Mouse (Mus musculus) MEL (cell line): ENCODE data around the gene Acta1. TPM values are rescaled to one million over a fixed set of nuclear protein-coding genes. Genes with fewer than 3 reads are reported as not detected.

ENCODE experiments used
- DNase-seq: peaks from one replicate; pipeline ENCODE4 v3.0.0; 2011; ENCODE audit warnings: low read depth, low spot score
- H3K27ac ChIP-seq: 2 replicates; pipeline ENCODE4 v1.5.1; 2012; ENCODE audit warnings: low read depth, mild to moderate bottlenecking, control low read depth, low read length, moderate library complexity; ENCODE audit not compliant: control insufficient read depth
- H3K27me3 ChIP-seq, 2 experiments: fragments of 150-350 bp in 1 of 2; sonication (generic) in 1 of 2; 2 replicates each; pipeline ENCODE4 v1.6.1; 2012; ENCODE audit warnings: low read length in 2 of 2, mild to moderate bottlenecking in 2 of 2, improper control_type of control experiment in 1 of 2, moderate library complexity in 1 of 2; ENCODE audit not compliant: insufficient read depth in 2 of 2, control insufficient read depth in 1 of 2
- H3K36me3 ChIP-seq, 2 experiments: 2 replicates each; pipeline ENCODE4 v1.6.1; 2012 to 2014; ENCODE audit warnings: low read length in 2 of 2, improper control_type of control experiment in 1 of 2, inconsistent platforms in 1 of 2, mild to moderate bottlenecking in 1 of 2; ENCODE audit not compliant: insufficient read depth in 2 of 2, control insufficient read depth in 1 of 2
- H3K4me1 ChIP-seq, 2 experiments: fragments of 150-350 bp in 1 of 2; sonication (generic) in 1 of 2; 2 replicates each; pipeline ENCODE4 v1.6.1; 2012; ENCODE audit warnings: low read length in 2 of 2, improper control_type of control experiment in 1 of 2, mild to moderate bottlenecking in 1 of 2; ENCODE audit not compliant: insufficient read depth in 2 of 2, control insufficient read depth in 1 of 2
- H3K4me3 ChIP-seq, 2 experiments: fragments of 150-350 bp in 1 of 2; sonication (generic) in 1 of 2; 2 replicates each; pipeline ENCODE4 v1.5.1; 2012; ENCODE audit warnings: low read depth in 2 of 2, low read length in 2 of 2, mild to moderate bottlenecking in 2 of 2, moderate library complexity in 2 of 2, control low read depth in 1 of 2, improper control_type of control experiment in 1 of 2; ENCODE audit not compliant: control insufficient read depth in 1 of 2, insufficient read depth in 1 of 2
- H3K79me2 ChIP-seq: 2 replicates; pipeline ENCODE4 v1.6.1; 2012; ENCODE audit warnings: mild to moderate bottlenecking, low read length, moderate library complexity; ENCODE audit not compliant: control insufficient read depth, poor library complexity, insufficient read depth
- H3K9ac ChIP-seq: 2 replicates; pipeline ENCODE4 v1.6.1; 2012; ENCODE audit warnings: low read depth, mild to moderate bottlenecking, control low read depth, low read length, moderate library complexity; ENCODE audit not compliant: control insufficient read depth, poor library complexity, severe bottlenecking
- H3K9me3 ChIP-seq: fragments of 150-350 bp; sonication (generic); replicated peaks from 2 replicates; pipeline ENCODE4 v1.6.1; 2012; ENCODE audit warnings: mild to moderate bottlenecking, low read length, improper control_type of control experiment, moderate library complexity; ENCODE audit not compliant: insufficient read depth
- BHLHE40 ChIP-seq: IDR thresholded peaks from 2 replicates; pipeline ENCODE4 v1.6.1; 2012; ENCODE audit warnings: low read depth, mild to moderate bottlenecking, inconsistent platforms, low read length, improper control_type of control experiment, borderline replicate concordance
- CHD2 ChIP-seq: IDR thresholded peaks from 2 replicates; pipeline ENCODE4 v1.6.1; 2011; ENCODE audit warnings: low read length, improper control_type of control experiment
- CTCF ChIP-seq, 3 experiments: IDR thresholded peaks in 2 of 3; conservative IDR thresholded peaks in 1 of 3; 2 replicates each; pipeline ENCODE4 v1.5.1; 2011 to 2012; ENCODE audit warnings: low read length in 3 of 3, low read depth in 2 of 3, mild to moderate bottlenecking in 2 of 3, improper control_type of control experiment in 1 of 3, inconsistent platforms in 1 of 3, mixed read lengths in 1 of 3, moderate library complexity in 1 of 3; ENCODE audit not compliant: control insufficient read depth in 1 of 3, insufficient read depth in 1 of 3, poor library complexity in 1 of 3, severe bottlenecking in 1 of 3
- ELF1 ChIP-seq: IDR thresholded peaks from 2 replicates; pipeline ENCODE4 v1.6.1; 2014; ENCODE audit warnings: low read depth, mild to moderate bottlenecking, inconsistent platforms, low read length, improper control_type of control experiment, moderate library complexity
- GATA1 ChIP-seq: IDR thresholded peaks from 2 replicates; pipeline ENCODE4 v1.6.1; 2011; ENCODE audit warnings: low read depth, low read length, improper control_type of control experiment
- HCFC1 ChIP-seq: IDR thresholded peaks from 2 replicates; pipeline ENCODE4 v1.6.1; 2012; ENCODE audit warnings: low read depth, mild to moderate bottlenecking, inconsistent platforms, low read length, improper control_type of control experiment, moderate library complexity
- MAFK ChIP-seq: IDR thresholded peaks from 2 replicates; pipeline ENCODE4 v1.6.1; 2011; ENCODE audit warnings: low read depth, mild to moderate bottlenecking, low read length, improper control_type of control experiment, borderline replicate concordance
- MAX ChIP-seq: IDR thresholded peaks from 2 replicates; pipeline ENCODE4 v1.6.1; 2011; ENCODE audit warnings: low read length, improper control_type of control experiment
- MAZ ChIP-seq: IDR thresholded peaks from 2 replicates; pipeline ENCODE4 v1.6.1; 2012; ENCODE audit warnings: low read depth, mild to moderate bottlenecking, inconsistent platforms, low read length, improper control_type of control experiment
- MXI1 ChIP-seq: IDR thresholded peaks from 2 replicates; pipeline ENCODE4 v1.6.1; 2011; ENCODE audit warnings: mild to moderate bottlenecking, low read depth, low read length, improper control_type of control experiment
- MYB ChIP-seq: IDR thresholded peaks from 2 replicates; pipeline ENCODE4 v1.6.1; 2011; ENCODE audit warnings: mild to moderate bottlenecking, low read depth, low read length, improper control_type of control experiment
- NRF1 ChIP-seq: IDR thresholded peaks from 2 replicates; pipeline ENCODE4 v1.6.1; 2014; ENCODE audit warnings: low read depth, mild to moderate bottlenecking, inconsistent platforms, low read length, improper control_type of control experiment, moderate library complexity; ENCODE audit not compliant: poor library complexity, insufficient read depth, severe bottlenecking
- POLR2A ChIP-seq, 2 experiments: IDR thresholded peaks; 2 replicates each; pipeline ENCODE4 v1.6.1; 2011 to 2012; ENCODE audit warnings: low read length in 2 of 2, mild to moderate bottlenecking in 2 of 2, control low read depth in 1 of 2, improper control_type of control experiment in 1 of 2, low read depth in 1 of 2, moderate library complexity in 1 of 2; ENCODE audit not compliant: control insufficient read depth in 1 of 2, insufficient read depth in 1 of 2, poor library complexity in 1 of 2
- POLR2AphosphoS2 ChIP-seq: IDR thresholded peaks from 2 replicates; pipeline ENCODE4 v1.6.1; 2011; ENCODE audit warnings: low read length, improper control_type of control experiment
- RAD21 ChIP-seq: IDR thresholded peaks from 2 replicates; pipeline ENCODE4 v1.6.1; 2011; ENCODE audit warnings: mild to moderate bottlenecking, low read depth, low read length, improper control_type of control experiment
- RCOR1 ChIP-seq: IDR thresholded peaks from 2 replicates; pipeline ENCODE4 v1.6.1; 2012; ENCODE audit warnings: low read depth, mild to moderate bottlenecking, inconsistent platforms, low read length, improper control_type of control experiment
- SIN3A ChIP-seq: IDR thresholded peaks from 2 replicates; pipeline ENCODE4 v1.6.1; 2012; ENCODE audit warnings: low read length, improper control_type of control experiment, inconsistent platforms
- TAL1 ChIP-seq: IDR thresholded peaks from 2 replicates; pipeline ENCODE4 v1.6.1; 2012; ENCODE audit warnings: mild to moderate bottlenecking, inconsistent platforms, low read length, moderate library complexity, mixed read lengths
- TBP ChIP-seq: IDR thresholded peaks from 2 replicates; pipeline ENCODE4 v1.8.0; 2011; ENCODE audit warnings: low read depth, low read length, improper control_type of control experiment
- TCF12 ChIP-seq: IDR thresholded peaks from 2 replicates; pipeline ENCODE4 v1.6.1; 2014; ENCODE audit warnings: low read depth, mild to moderate bottlenecking, inconsistent platforms, low read length, improper control_type of control experiment, moderate library complexity
- ZC3H11A ChIP-seq: IDR thresholded peaks from 2 replicates; pipeline ENCODE4 v1.6.1; 2012; ENCODE audit warnings: low read depth, mild to moderate bottlenecking, inconsistent platforms, low read length, improper control_type of control experiment
- ZKSCAN1 ChIP-seq: IDR thresholded peaks from 2 replicates; pipeline ENCODE4 v1.6.1; 2012; ENCODE audit warnings: low read depth, mild to moderate bottlenecking, inconsistent platforms, low read length, improper control_type of control experiment, moderate library complexity
- ZMIZ1 ChIP-seq: IDR thresholded peaks from 2 replicates; pipeline ENCODE4 v1.6.1; 2012; ENCODE audit warnings: low read depth, mild to moderate bottlenecking, inconsistent platforms, low read length, improper control_type of control experiment, moderate library complexity
- ZNF384 ChIP-seq: IDR thresholded peaks from 2 replicates; pipeline ENCODE4 v1.6.1; 2012; ENCODE audit warnings: low read depth, mild to moderate bottlenecking, inconsistent platforms, low read length, improper control_type of control experiment
- polyA plus RNA-seq, 2 experiments: library from polyadenylated mRNA; stranded (reverse) in 1 of 2; unstranded in 1 of 2; fragments of >175 nt in 1 of 2; fragments of >200 nt in 1 of 2; gene quantifications; 2 replicates each; pipeline versions ENCODE4 v1.2.1 to v1.2.4; 2012; ENCODE audit warnings: low replicate concordance in 2 of 2, low read depth in 1 of 2; ENCODE audit not compliant: insufficient read length in 2 of 2, insufficient read depth in 1 of 2, missing spikeins in 1 of 2
- total RNA-seq: library from RNA; depleted of rRNA; stranded (reverse); fragments of 300-350 nt; gene quantifications from 2 replicates; pipeline ENCODE4 v1.2.3, GENCODE M21; 2012

The Acta1 gene
- total and polyA plus RNA-seq, 3 experiments, result 0.23 to 0.32 TPM; not detected in 1

GRCm38 (mm10) chr8:123895230-123895629, 679 bp upstream of the Acta1 start:
- H3K9ac ChIP-seq, result no peak overlapping the region
- DNase-seq, result no peak
- H3K4me3 ChIP-seq, result no peak overlapping the region
- H3K36me3 ChIP-seq, result no peaks in the 10 kb centered on the region
- no peaks in the 10 kb centered on the region for H3K9me3 ChIP-seq
- H3K79me2 ChIP-seq, result no peaks in the 10 kb centered on the region
- TF ChIP-seq TBP (no peak), GATA1 (no peak)
- no peaks in the 10 kb centered on the region for H3K27me3 ChIP-seq
- no peaks in the 10 kb centered on the region for H3K4me1 ChIP-seq
- H3K27ac ChIP-seq, result no peak overlapping the region

DNA sequence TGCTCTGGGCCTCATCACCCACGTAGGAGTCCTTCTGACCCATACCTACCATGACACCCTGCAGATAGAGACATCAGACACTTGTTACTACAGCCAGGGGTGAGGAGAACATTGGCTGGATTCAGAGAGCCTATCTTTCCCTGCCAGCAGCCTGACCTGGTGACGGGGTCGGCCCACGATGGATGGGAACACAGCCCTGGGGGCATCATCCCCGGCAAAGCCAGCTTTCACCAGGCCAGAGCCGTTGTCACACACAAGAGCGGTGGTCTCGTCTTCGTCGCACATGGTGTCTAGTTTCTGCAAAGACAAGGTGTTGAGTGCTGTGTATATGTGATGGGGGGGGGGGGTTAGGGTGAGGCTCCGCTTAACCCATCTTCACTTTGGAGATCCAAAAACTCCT, 1.1 kb downstream of the Acta1 start:
- no peak overlapping the region for H3K4me3 ChIP-seq

GRCm38 (mm10) chr8:123892586-123893155, 1.9 kb downstream of the Acta1 start:
- Histone ChIP-seq H3K9ac (no peak overlapping the region), H3K9me3 (no peaks in the 10 kb centered on the region), H3K4me3 (no peak overlapping the region), H3K36me3 (no peaks in the 10 kb centered on the region)
- no peak for DNase-seq
- TF ChIP-seq MYB, result no peak
- no peak for TF ChIP-seq MAX
- TF ChIP-seq TCF12, result no peak
- TF ChIP-seq ELF1, result no peak
- TF ChIP-seq ZNF384, result no peak
- TF ChIP-seq RCOR1, result no peak
- TF ChIP-seq ZKSCAN1, result no peak
- no peak for TF ChIP-seq POLR2AphosphoS2
- no peak for TF ChIP-seq CTCF (IDR thresholded peaks at IDR 0.05 in 2 of 3, conservative IDR thresholded peaks at IDR 0.05 in 1 of 3; ENCODE audit: control insufficient read depth in 1 of 3, insufficient read depth in 1 of 3, low read depth in 2 of 3, low read length in 3 of 3, poor library complexity in 1 of 3, severe bottlenecking in 1 of 3)
- TF ChIP-seq, all 39 proteins: peak for 0
- Histone ChIP-seq H3K27me3 (0 out of 4 replicates have a peak, but pooled peaks cover 0 to 1% of the 10 kb centered on the region in 2 experiments), H3K79me2 (no peaks in the 10 kb centered on the region), H3K27ac (no peak overlapping the region), H3K4me1 (no peaks in the 10 kb centered on the region)

More for the DNA sequence above, 1.1 kb downstream of the Acta1 start:
- no peaks in the 10 kb centered on the region for H3K4me1 ChIP-seq
- H3K36me3 ChIP-seq, result no peaks in the 10 kb centered on the region
- 0 out of 4 replicates have a peak, but pooled peaks cover 0 to 1% of the 10 kb centered on the region in 2 experiments for H3K27me3 ChIP-seq
- no peaks in the 10 kb centered on the region for H3K79me2 ChIP-seq
- H3K27ac ChIP-seq, result no peak overlapping the region
- H3K9me3 ChIP-seq, result no peaks in the 10 kb centered on the region
- no peak for DNase-seq
- H3K9ac ChIP-seq, result no peak overlapping the region
- TF ChIP-seq MAZ, result no peak
- no peak for TF ChIP-seq ZC3H11A
- no peak for TF ChIP-seq POLR2A (IDR thresholded peaks at IDR 0.05; ENCODE audit: control insufficient read depth in 1 of 2, insufficient read depth in 1 of 2, low read depth in 1 of 2, low read length in 2 of 2, poor library complexity in 1 of 2)
- no peak for TF ChIP-seq MAX
- TF ChIP-seq RCOR1, result no peak
- no peak for TF ChIP-seq TAL1
- TF ChIP-seq MXI1, result no peak
- no peak for TF ChIP-seq POLR2AphosphoS2
- no peak for TF ChIP-seq BHLHE40
- no peak for TF ChIP-seq ZKSCAN1
- TF ChIP-seq ELF1, result no peak
- TF ChIP-seq TCF12, result no peak
- TF ChIP-seq MAFK, result no peak
- no peak for TF ChIP-seq CHD2
- TF ChIP-seq RAD21, result no peak
- TF ChIP-seq SIN3A, result no peak
- TF ChIP-seq ZMIZ1, result no peak
- no peak for TF ChIP-seq HCFC1
- no peak for TF ChIP-seq NRF1
